Mouse (Mus musculus) CH12.LX (cell line): Measurements from ENCODE around the gene Slc26a10.

Experiments used
- BHLHE40 ChIP-seq: IDR thresholded peaks from 2 replicates; pipeline ENCODE4 v1.6.1; 2011; ENCODE audit warnings: mild to moderate bottlenecking, low read depth, low read length, improper control_type of control experiment
- CHD2 ChIP-seq: IDR thresholded peaks from 2 replicates; pipeline ENCODE4 v1.6.1; 2011; ENCODE audit warnings: low read length, improper control_type of control experiment
- CTCF ChIP-seq, 2 experiments: IDR thresholded peaks in 1 of 2; conservative IDR thresholded peaks in 1 of 2; 2 replicates each; pipeline ENCODE4 v1.5.1; 2011 to 2012; ENCODE audit warnings: low read depth in 2 of 2, low read length in 2 of 2, improper control_type of control experiment in 1 of 2, inconsistent platforms in 1 of 2, mild to moderate bottlenecking in 1 of 2, moderate library complexity in 1 of 2
- ETS1 ChIP-seq: conservative IDR thresholded peaks from 2 replicates; pipeline ENCODE4 v1.6.1; 2012; ENCODE audit warnings: low read depth, mild to moderate bottlenecking, inconsistent platforms, low read length, improper control_type of control experiment, moderate library complexity
- NELFE ChIP-seq: IDR thresholded peaks from 2 replicates; pipeline ENCODE4 v1.6.1; 2011; ENCODE audit warnings: low read depth, low read length, improper control_type of control experiment
- PAX5 ChIP-seq: IDR thresholded peaks from 2 replicates; pipeline ENCODE4 v1.6.1; 2012; ENCODE audit warnings: low read length, inconsistent platforms, mixed read lengths
- POLR2A ChIP-seq: IDR thresholded peaks from 2 replicates; pipeline ENCODE4 v1.6.1; 2011; ENCODE audit warnings: low read depth, mild to moderate bottlenecking, improper control_type of control experiment, low read length
- TCF12 ChIP-seq: IDR thresholded peaks from 2 replicates; pipeline ENCODE4 v1.6.1; 2014; ENCODE audit warnings: low read depth, mild to moderate bottlenecking, inconsistent platforms, low read length, improper control_type of control experiment
- USF2 ChIP-seq: conservative IDR thresholded peaks from 2 replicates; pipeline ENCODE4 v1.6.1; 2011; ENCODE audit warnings: low read depth, low read length, improper control_type of control experiment
- ZC3H11A ChIP-seq: IDR thresholded peaks from 2 replicates; pipeline ENCODE4 v1.6.1; 2012; ENCODE audit warnings: low read depth, mild to moderate bottlenecking, inconsistent platforms, low read length, improper control_type of control experiment
- ZNF384 ChIP-seq: IDR thresholded peaks from 2 replicates; pipeline ENCODE4 v1.6.1; 2012; ENCODE audit warnings: low read depth, low read length, improper control_type of control experiment, inconsistent platforms

DNA sequence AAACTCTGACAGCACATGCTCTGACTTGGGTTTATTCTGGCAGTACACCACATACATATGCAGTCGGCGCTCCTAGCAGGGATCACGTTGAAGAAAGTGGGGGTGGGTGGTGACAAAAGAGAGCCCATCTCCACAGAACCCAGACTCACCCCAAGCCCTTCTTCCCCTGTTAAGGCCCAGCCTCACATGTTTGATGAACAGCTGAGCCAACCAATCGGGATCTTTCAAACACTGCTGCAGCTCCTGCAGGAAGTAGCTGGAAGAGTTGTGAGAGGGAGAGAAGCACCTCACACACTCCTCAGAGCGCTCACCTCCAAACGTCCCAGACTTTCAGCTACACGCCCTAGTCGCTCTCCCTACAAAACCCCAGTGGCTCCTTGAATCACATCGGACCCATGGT lies 4.7 kb upstream of the Slc26a10 start:
- no peak for TF ChIP-seq TCF12
- no peak for TF ChIP-seq USF2
- TF ChIP-seq POLR2A = no peak
- TF ChIP-seq ZNF384 = no peak
- TF ChIP-seq ETS1 = no peak
- TF ChIP-seq CTCF (conservative IDR thresholded peaks at IDR 0.05 in 1 of 2, IDR thresholded peaks at IDR 0.05 in 1 of 2; ENCODE audit: low read depth in 2 of 2, low read length in 2 of 2) = no peak
- no peak for TF ChIP-seq BHLHE40
- TF ChIP-seq NELFE = no peak
- TF ChIP-seq CHD2 = no peak
- no peak for TF ChIP-seq ZC3H11A
- TF ChIP-seq PAX5 = no peak
